23 mouse cellular contexts compared by ENCODE assay signal in the genomic region with DNA sequence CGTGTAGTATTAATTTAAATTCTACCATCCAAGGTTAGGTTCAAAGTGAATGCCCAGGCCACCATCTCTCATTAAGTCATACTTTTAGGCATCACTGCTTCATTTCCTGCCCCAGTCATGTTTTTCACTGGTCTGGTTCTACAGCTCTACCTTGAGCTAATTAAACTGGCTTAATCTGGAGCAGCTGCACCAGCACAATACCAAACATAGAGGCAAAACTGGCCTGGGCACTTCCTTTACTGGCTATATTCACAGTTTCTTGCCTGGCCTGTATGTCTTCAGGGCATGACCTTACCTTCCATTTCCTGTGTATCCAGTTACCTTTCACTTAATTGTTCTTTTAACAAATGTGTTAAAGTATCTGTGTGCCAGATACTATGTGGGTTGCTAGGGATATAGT.
DNase-seq lines count a peak whose midpoint lies in the region; ATAC-seq and TF ChIP-seq lines count a peak whose summit lies in the region.
"Had no signal": no experiment of that assay in that cellular context is flagged by ENCODE, and none has a peak within 500 bp of the region (broad histone marks: within the 10 kb centered on the region; RNA-seq: fewer than 3 reads in every experiment).

No protein-coding gene starts in this region.

- H3K27ac ChIP-seq in midbrain, embryonic 11.5 days (ENCODE audit: low read depth, low read length), result no peak overlapping the region
- no peak overlapping the region for H3K27ac ChIP-seq in midbrain, embryonic 10.5 days (replicated peaks)
- no peak overlapping the region for H3K27ac ChIP-seq in embryonic facial prominence, embryonic 11.5 days (replicated peaks; ENCODE audit: low read depth, low read length)
- H3K27ac ChIP-seq in kidney, embryonic 15.5 days, result peak overlapping the region; percentile 38
- H3K27ac ChIP-seq in limb, embryonic 11.5 days (replicated peaks; ENCODE audit: low read depth, low read length), result peak overlapping the region; percentile 26
- no peak overlapping the region for H3K27ac ChIP-seq in thymus, adult 2 months (ENCODE audit: control insufficient read depth, insufficient read depth, low read length)
- H3K27ac ChIP-seq: heart, embryonic 13.5 days; hindbrain, embryonic 12.5 days; liver, embryonic 15.5 days; lung, embryonic 15.5 days; neural tube, embryonic 13.5 days; stomach, embryonic 15.5 days had no signal

- H3K4me3 ChIP-seq in midbrain, embryonic 11.5 days (ENCODE audit: low read depth, low read length), result no peak overlapping the region
- no peak overlapping the region for H3K4me3 ChIP-seq in midbrain, embryonic 10.5 days
- H3K4me3 ChIP-seq in embryonic facial prominence, embryonic 11.5 days (ENCODE audit: low read depth, low read length), result no peak overlapping the region
- no peak overlapping the region for H3K4me3 ChIP-seq in kidney, embryonic 15.5 days (replicated peaks)
- H3K4me3 ChIP-seq in limb, embryonic 11.5 days (ENCODE audit: low read depth, low read length), result no peak overlapping the region
- no peak overlapping the region for H3K4me3 ChIP-seq in thymus, adult 2 months (ENCODE audit: control insufficient read depth, insufficient read depth, low read length)
- H3K4me3 ChIP-seq: heart, embryonic 13.5 days; hindbrain, embryonic 12.5 days; liver, embryonic 15.5 days; lung, embryonic 15.5 days; megakaryocyte, embryonic 14.5 days; myocyte; neural tube, embryonic 13.5 days; stomach, embryonic 15.5 days had no signal

- no peaks in the 10 kb centered on the region for H3K27me3 ChIP-seq in midbrain, embryonic 11.5 days (ENCODE audit: control insufficient read depth, insufficient read depth, low read length)
- H3K27me3 ChIP-seq in midbrain, embryonic 10.5 days (ENCODE audit: low read depth, poor library complexity, severe bottlenecking), result no peaks in the 10 kb centered on the region
- H3K27me3 ChIP-seq in embryonic facial prominence, embryonic 11.5 days (ENCODE audit: control insufficient read depth, insufficient read depth, low read length), result no peaks in the 10 kb centered on the region
- no peaks in the 10 kb centered on the region for H3K27me3 ChIP-seq in kidney, embryonic 15.5 days
- H3K27me3 ChIP-seq in limb, embryonic 11.5 days (ENCODE audit: control insufficient read depth, insufficient read depth, low read length), result no peaks in the 10 kb centered on the region
- no peaks in the 10 kb centered on the region for H3K27me3 ChIP-seq in thymus, adult 2 months (ENCODE audit: control insufficient read depth, insufficient read depth, low read length)
- H3K27me3 ChIP-seq: heart, embryonic 13.5 days; hindbrain, embryonic 12.5 days; liver, embryonic 15.5 days; lung, embryonic 15.5 days; megakaryocyte, embryonic 14.5 days; neural tube, embryonic 13.5 days; stomach, embryonic 15.5 days had no signal

- H3K36me3 ChIP-seq in midbrain, embryonic 11.5 days (ENCODE audit: control insufficient read depth, insufficient read depth, low read length), result no peaks in the 10 kb centered on the region
- H3K36me3 ChIP-seq in midbrain, embryonic 10.5 days, result no peaks in the 10 kb centered on the region
- no peaks in the 10 kb centered on the region for H3K36me3 ChIP-seq in embryonic facial prominence, embryonic 11.5 days (replicated peaks; ENCODE audit: control insufficient read depth, insufficient read depth, low read depth, low read length)
- H3K36me3 ChIP-seq in kidney, embryonic 15.5 days, result no peaks in the 10 kb centered on the region
- H3K36me3 ChIP-seq in limb, embryonic 11.5 days (ENCODE audit: control insufficient read depth, insufficient read depth, low read length), result no peaks in the 10 kb centered on the region
- no peaks in the 10 kb centered on the region for H3K36me3 ChIP-seq in thymus, adult 2 months (ENCODE audit: control insufficient read depth, insufficient read depth, low read length)
- H3K36me3 ChIP-seq: heart, embryonic 13.5 days; hindbrain, embryonic 12.5 days; liver, embryonic 15.5 days; lung, embryonic 15.5 days; neural tube, embryonic 13.5 days; stomach, embryonic 15.5 days had no signal

- no peak for ATAC-seq in midbrain, embryonic 11.5 days (ENCODE audit: low FRiP score)
- ATAC-seq in embryonic facial prominence, embryonic 11.5 days (replicated peaks; ENCODE audit: insufficient number of reproducible peaks, low FRiP score, low TSS enrichment, low read depth), result no peak
- peak; percentile 40; the same call in 1 of the 2 replicates for ATAC-seq in kidney, embryonic 15.5 days (replicated peaks; ENCODE audit: low FRiP score)
- ATAC-seq in limb, embryonic 11.5 days (ENCODE audit: insufficient number of reproducible peaks, low FRiP score, low TSS enrichment, low read depth), result no peak
- ATAC-seq: midbrain, embryonic 16.5 days had no signal

- TF ChIP-seq POLR2A in thymus, adult 2 months (IDR thresholded peaks at IDR 0.05; ENCODE audit: control insufficient read depth, extremely low read depth, insufficient read depth, low read length, poor library complexity), result no peak

- 82% methylated on average over 1 of the region's 1 CpGs for WGBS in midbrain, embryonic 11.5 days
- 85% methylated on average over 1 of the region's 1 CpGs for WGBS in midbrain, embryonic 10.5 days
- WGBS in embryonic facial prominence, embryonic 11.5 days, result 39% methylated on average over 1 of the region's 1 CpGs
- 49% methylated on average over 1 of the region's 1 CpGs for WGBS in kidney, embryonic 15.5 days
- WGBS in limb, embryonic 11.5 days, result 8% methylated on average over 1 of the region's 1 CpGs
- WGBS in thymus, adult 2 months, result 96% methylated on average over 1 of the region's 1 CpGs

- TF ChIP-seq CTCF in thymus, adult 2 months (IDR thresholded peaks at IDR 0.05; ENCODE audit: borderline replicate concordance, control insufficient read depth, extremely low read depth, insufficient read depth, low read length, poor library complexity), result no peak

- no peaks in the 10 kb centered on the region for H3K9me3 ChIP-seq in midbrain, embryonic 11.5 days (ENCODE audit: control insufficient read depth, low read length)
- H3K9me3 ChIP-seq in midbrain, embryonic 10.5 days (replicated peaks), result no peaks in the 10 kb centered on the region
- H3K9me3 ChIP-seq in embryonic facial prominence, embryonic 11.5 days (replicated peaks; ENCODE audit: control insufficient read depth, low read length), result no peaks in the 10 kb centered on the region
- H3K9me3 ChIP-seq in kidney, embryonic 15.5 days (replicated peaks), result no peaks in the 10 kb centered on the region
- H3K9me3 ChIP-seq in limb, embryonic 11.5 days (ENCODE audit: control insufficient read depth, low read length), result no peaks in the 10 kb centered on the region
- H3K9me3 ChIP-seq: heart, embryonic 13.5 days; hindbrain, embryonic 12.5 days; liver, embryonic 15.5 days; lung, embryonic 15.5 days; megakaryocyte, embryonic 14.5 days; neural tube, embryonic 13.5 days; stomach, embryonic 15.5 days had no signal

- DNase-seq in midbrain, embryonic 11.5 days (ENCODE audit: low spot score, missing footprints), result peak; percentile 8
- no peak for DNase-seq in midbrain, embryonic 10.5 days (ENCODE audit: low spot score)
- DNase-seq in embryonic facial prominence, embryonic 11.5 days (ENCODE audit: low spot score), result peak; percentile 33
- peak; percentile 38 for DNase-seq in limb, embryonic 11.5 days (ENCODE audit: low spot score)
- no peak for DNase-seq in heart, adult 11 months
- DNase-seq in thymus, adult 2 months, result no peak
- DNase-seq in thymus, adult 18-20 months, result no peak
- DNase-seq: adrenal gland, postnatal 36 days; cerebellum, adult 9-11 months; layer of hippocampus, postnatal 36 days; lung, postnatal 36 days; right cerebral cortex, adult 18-20 months; right cerebral cortex, postnatal 4 days had no signal

- H3K4me2 ChIP-seq in midbrain, embryonic 11.5 days, result no peak overlapping the region
- no peak overlapping the region for H3K4me2 ChIP-seq in embryonic facial prominence, embryonic 11.5 days (ENCODE audit: low read depth, low read length)
- no peak overlapping the region for H3K4me2 ChIP-seq in kidney, embryonic 15.5 days
- H3K4me2 ChIP-seq in limb, embryonic 11.5 days (ENCODE audit: low read depth, severe bottlenecking), result no peak overlapping the region
- H3K4me2 ChIP-seq: heart, embryonic 13.5 days; hindbrain, embryonic 12.5 days; liver, embryonic 15.5 days; lung, embryonic 15.5 days; neural tube, embryonic 13.5 days; stomach, embryonic 15.5 days had no signal

- H3K9ac ChIP-seq in midbrain, embryonic 11.5 days (ENCODE audit: low read length), result no peak overlapping the region
- no peak overlapping the region for H3K9ac ChIP-seq in embryonic facial prominence, embryonic 11.5 days (replicated peaks; ENCODE audit: low read length)
- no peak overlapping the region for H3K9ac ChIP-seq in kidney, embryonic 15.5 days
- no peak overlapping the region for H3K9ac ChIP-seq in limb, embryonic 11.5 days (ENCODE audit: low read length)
- H3K9ac ChIP-seq: heart, embryonic 13.5 days; hindbrain, embryonic 12.5 days; liver, embryonic 15.5 days; lung, embryonic 15.5 days; neural tube, embryonic 13.5 days; stomach, embryonic 15.5 days had no signal

- no peaks in the 10 kb centered on the region for H3K4me1 ChIP-seq in midbrain, embryonic 11.5 days (ENCODE audit: control insufficient read depth, insufficient read depth, low read length)
- H3K4me1 ChIP-seq in midbrain, embryonic 10.5 days, result no peaks in the 10 kb centered on the region
- no peaks in the 10 kb centered on the region for H3K4me1 ChIP-seq in embryonic facial prominence, embryonic 11.5 days (ENCODE audit: control insufficient read depth, insufficient read depth, low read length)
- H3K4me1 ChIP-seq in kidney, embryonic 15.5 days, result 0 out of 2 replicates have a peak, but pooled peaks cover 4% of the 10 kb centered on the region
- H3K4me1 ChIP-seq in limb, embryonic 11.5 days (ENCODE audit: control insufficient read depth, insufficient read depth, low read length), result peaks cover 12% of the 10 kb centered on the region
- H3K4me1 ChIP-seq in thymus, adult 2 months (replicated peaks; ENCODE audit: control insufficient read depth, insufficient read depth, low read length), result no peaks in the 10 kb centered on the region
- H3K4me1 ChIP-seq: heart, embryonic 13.5 days; hindbrain, embryonic 12.5 days; liver, embryonic 15.5 days; lung, embryonic 15.5 days; neural tube, embryonic 13.5 days; stomach, embryonic 15.5 days had no signal

Comparison
In these comparisons a context has a peak if more than half of its experiments do, and no peak if none do; other contexts are left out.
1. DNase-seq: peak in midbrain, embryonic 11.5 days (single experiment), embryonic facial prominence, embryonic 11.5 days (single experiment) and limb, embryonic 11.5 days (single experiment); none in midbrain, embryonic 10.5 days (single experiment), heart, adult 11 months (single experiment), thymus, adult 2 months (single experiment) and thymus, adult 18-20 months (0 of 2).
2. H3K27ac ChIP-seq: peak in kidney, embryonic 15.5 days (single experiment) and limb, embryonic 11.5 days (single experiment); none in midbrain, embryonic 11.5 days (single experiment), midbrain, embryonic 10.5 days (single experiment), embryonic facial prominence, embryonic 11.5 days (single experiment) and thymus, adult 2 months (single experiment).